Mouse (Mus musculus) ES-Bruce4 (cell line): ENCODE measurements around the gene Trpv5.

Source experiments
- CTCF ChIP-seq: IDR thresholded peaks from one replicate; pipeline ENCODE4 v1.8.1; 2011; ENCODE audit warnings: low read depth, low read length
- EP300 ChIP-seq: IDR thresholded peaks from 2 replicates; pipeline ENCODE4 v1.6.1; 2011; ENCODE audit warnings: low read depth, low read length; ENCODE audit not compliant: insufficient read depth
- POLR2A ChIP-seq: IDR thresholded peaks from one replicate; pipeline ENCODE4 v1.8.1; 2011; ENCODE audit warnings: low read length; ENCODE audit not compliant: insufficient read depth

DNA sequence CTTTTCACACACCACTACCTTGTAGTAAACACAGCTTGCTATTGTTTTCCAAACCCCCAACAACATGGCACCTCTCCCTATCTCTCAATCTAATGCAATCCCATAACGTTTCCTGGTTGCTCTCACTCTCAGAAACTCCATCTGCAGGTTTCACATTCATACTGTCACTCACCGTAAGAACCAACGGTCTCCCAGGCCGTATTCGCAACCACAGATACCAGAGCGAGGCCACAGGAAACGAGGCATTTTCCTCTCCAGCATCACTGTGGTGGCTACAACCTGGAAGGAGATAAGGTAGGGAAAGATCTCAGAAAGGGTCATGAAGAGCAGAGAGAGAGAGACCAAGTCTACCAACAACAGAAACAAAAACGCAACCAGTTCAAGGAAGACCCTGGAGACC, 25.9 kb downstream of the Trpv5 start:
- TF ChIP-seq POLR2A (no peak), EP300 (no peak), CTCF (no peak)
